Mouse (Mus musculus) C2C12 (cell line): Measurements from ENCODE around the gene Tpo.

Experiments
- CTCF ChIP-seq: IDR thresholded peaks from one replicate; pipeline ENCODE4 v1.5.1; 2011; ENCODE audit not compliant: control insufficient read depth, insufficient read depth, insufficient read length
- MYOD1 ChIP-seq: IDR thresholded peaks from one replicate; pipeline ENCODE4 v1.6.1; 2011; ENCODE audit warnings: low read depth; ENCODE audit not compliant: control insufficient read depth, insufficient read length
- MYOG ChIP-seq: IDR thresholded peaks from one replicate; pipeline ENCODE4 v1.6.1; 2011; ENCODE audit not compliant: control insufficient read depth, insufficient read length; ENCODE audit errors: extremely low read depth
- USF1 ChIP-seq: IDR thresholded peaks from one replicate; pipeline ENCODE4 v1.6.1; 2011; ENCODE audit warnings: low read depth, mild to moderate bottlenecking, control low read depth, moderate library complexity

- TF ChIP-seq CTCF, result no peak
- TF ChIP-seq USF1, result no peak
- no peak for TF ChIP-seq MYOD1
- no peak for TF ChIP-seq MYOG
These were observed 63.1 kb downstream of the Tpo start for GRCm38 (mm10) chr12:30069321-30069720.
